Mouse (Mus musculus) lung, adult 2 months (tissue): Measurements from ENCODE around the gene Dlx5.

ENCODE experiments used
- CTCF ChIP-seq: fragments of 200-500 bp; IDR thresholded peaks from 2 replicates; pipeline ENCODE4 v1.5.1; 2011; ENCODE audit warnings: mild to moderate bottlenecking, low read length, control low read depth; ENCODE audit not compliant: insufficient read depth
- POLR2A ChIP-seq: fragments of 200-500 bp; IDR thresholded peaks from 2 replicates; pipeline ENCODE4 v1.6.1; 2011; ENCODE audit warnings: low read depth, mild to moderate bottlenecking, control low read depth, low read length, borderline replicate concordance; ENCODE audit errors: extremely low read depth

DNA sequence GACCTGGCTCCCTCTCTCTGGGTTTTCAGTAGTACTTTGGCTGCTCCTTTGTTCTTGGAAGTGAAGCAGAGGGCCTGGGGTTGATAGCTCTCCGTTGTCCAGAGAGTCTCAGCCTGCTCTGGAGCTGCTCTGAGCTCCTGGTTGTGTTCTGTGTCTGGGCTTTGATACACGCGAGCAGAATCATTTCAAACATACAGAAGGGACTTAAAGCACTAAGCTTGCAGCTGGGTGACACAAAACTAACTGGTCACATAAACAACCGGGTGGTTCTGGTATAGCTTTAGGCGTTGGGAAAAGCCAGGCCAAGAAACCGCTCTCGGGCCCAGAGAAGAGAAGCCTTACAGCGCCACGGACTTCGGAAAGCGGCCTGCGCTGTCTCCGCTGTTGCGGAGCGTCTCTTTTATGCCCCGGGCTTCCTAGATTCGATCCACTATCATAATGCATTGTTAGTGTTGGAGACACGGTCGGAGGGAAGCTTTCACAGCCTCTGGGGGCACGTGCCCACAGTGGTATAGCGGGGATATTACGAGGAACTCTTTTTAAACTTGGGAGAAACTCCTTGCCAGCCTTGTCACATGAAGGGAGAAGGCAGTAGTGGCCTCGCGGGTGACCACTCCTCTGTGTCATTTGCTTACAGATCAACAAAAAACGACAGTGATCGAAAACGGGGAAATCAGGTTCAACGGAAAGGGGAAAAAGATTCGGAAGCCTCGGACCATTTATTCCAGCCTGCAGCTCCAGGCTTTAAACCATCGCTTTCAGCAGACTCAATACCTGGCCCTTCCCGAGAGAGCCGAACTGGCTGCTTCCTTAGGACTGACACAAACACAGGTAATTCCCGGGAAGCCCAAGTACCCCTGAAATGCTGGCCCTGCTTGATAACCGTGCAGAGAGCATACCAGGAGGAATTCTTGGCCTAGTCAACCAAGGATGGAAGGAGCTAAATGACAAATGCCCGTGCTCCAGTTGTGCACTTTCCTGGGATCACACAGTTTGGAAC is 17.1 kb downstream of the Dlx5 start:
- TF ChIP-seq CTCF, result no peak
- TF ChIP-seq POLR2A, result no peak
